ENCODE assay signal across 8 mouse cellular contexts in the genomic region with DNA sequence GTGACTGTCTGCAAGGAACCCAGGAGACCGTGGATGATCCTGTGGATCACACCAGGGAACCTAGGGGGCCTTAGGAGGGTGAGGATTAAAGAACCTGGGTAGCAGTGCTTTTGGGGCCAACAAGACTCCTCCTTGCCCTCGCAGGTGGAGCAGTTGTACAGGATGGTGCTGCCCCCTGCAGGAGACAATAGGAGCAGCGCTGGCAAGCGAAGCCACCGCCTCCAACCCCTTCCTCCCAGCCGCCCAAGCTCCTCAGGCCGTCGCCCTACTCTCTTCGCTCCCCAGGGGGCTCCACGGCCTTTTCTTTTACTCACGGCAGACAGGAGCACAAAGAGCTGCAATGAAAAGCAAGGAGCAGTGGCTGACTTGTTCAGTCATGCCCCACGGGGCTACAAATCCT. TPM values are rescaled to one million over a fixed set of nuclear protein-coding genes. Genes with fewer than 3 reads are reported as not detected.
DNase-seq lines count a peak whose midpoint lies in the region; ATAC-seq and TF ChIP-seq lines count a peak whose summit lies in the region.

No protein-coding gene starts in this region.

- H3K4me3 ChIP-seq in gastrocnemius, adult 2 months: peak overlapping the region; percentile 53
- 0 out of 2 replicates have a peak overlapping the region, but pooled peaks have one; percentile 7 for H3K4me3 ChIP-seq in hindbrain, postnatal 0 days (ENCODE audit: low read length)

- H3K9me3 ChIP-seq in hindbrain, postnatal 0 days (ENCODE audit: low read length): no peaks in the 10 kb centered on the region

- H3K9ac ChIP-seq in hindbrain, postnatal 0 days (replicated peaks; ENCODE audit: low read length): no peak overlapping the region

- peak; percentile 94 for DNase-seq in WW6 (ENCODE audit: low read depth, low spot score)
- peak; percentile 71 to 87 for DNase-seq in cerebellum, postnatal 4 days (ENCODE audit: low spot score in 2 of 2)
- peak; percentile 89 for DNase-seq in gastrocnemius, adult 2 months
- peak; percentile 86 for DNase-seq in hindbrain, postnatal 0 days (ENCODE audit: low spot score)
- DNase-seq in left cerebral cortex, postnatal 14 days (ENCODE audit: low spot score in 2 of 2): peak; percentile 75 to 84
- DNase-seq in mesoderm, embryonic 11.5 days (ENCODE audit: low read depth, low spot score): peak; percentile 86
- DNase-seq in right cerebral cortex, postnatal 25 days: peak; percentile 62
- peak; percentile 85 to 92 for DNase-seq in urinary bladder, postnatal 4 days (ENCODE audit: low spot score in 2 of 2)

- no peaks in the 10 kb centered on the region for H3K27me3 ChIP-seq in hindbrain, postnatal 0 days (ENCODE audit: insufficient read depth, low read length)

- WGBS in hindbrain, postnatal 0 days: 3% methylated on average over 12 of the region's 12 CpGs

- H3K36me3 ChIP-seq in hindbrain, postnatal 0 days (ENCODE audit: insufficient read depth, low read length): no peaks in the 10 kb centered on the region

- peak; percentile 95 for TF ChIP-seq CTCF in gastrocnemius, adult 2 months (IDR thresholded peaks at IDR 0.05)
- TF ChIP-seq CTCF in hindbrain, postnatal 0 days (IDR thresholded peaks at IDR 0.05; ENCODE audit: low read depth): peak; percentile 88

- H3K4me2 ChIP-seq in hindbrain, postnatal 0 days (ENCODE audit: low read depth, low read length): peak overlapping the region; percentile 42

- peaks cover 5% of the 10 kb centered on the region; the same call in 1 of the 2 replicates for H3K4me1 ChIP-seq in hindbrain, postnatal 0 days (ENCODE audit: insufficient read depth, low read length)

- peak overlapping the region; percentile 76 for H3K27ac ChIP-seq in gastrocnemius, adult 2 months
- no peak overlapping the region for H3K27ac ChIP-seq in hindbrain, postnatal 0 days

- peak; percentile 58; the same call in 1 of the 2 replicates for ATAC-seq in hindbrain, postnatal 0 days

- intact Hi-C loops in gastrocnemius, adult 2 months (cut with DNase I): loop anchor here (2.0 to 5.0 kb wide), 4 partner anchors 72 to 195 kb away; partner anchors contain the start of genes Polr2a, Senp3 and Tmem102
- intact Hi-C loops in left cerebral cortex, postnatal 14 days (cut with DNase I): loop anchor here (5.0 to 10.0 kb wide), 2 partner anchors 75 to 192 kb away; partner anchors contain the start of genes Fgf11, Senp3 and Tnfsf13

RNA-seq across cellular contexts. Expression of gene Tmem95, which starts 1.0 kb away (rescaled TPM):
- not detected for total RNA-seq in gastrocnemius, adult 2 months (2021)
- total RNA-seq in hindbrain, postnatal 0 days (2014; rRNA removed): not detected in 2 replicates
- not detected in 2 replicates for polyA plus RNA-seq in hindbrain, postnatal 0 days (2015; fragmentation: Nextera tagmentation; extraction: Ambion mirVana)
- total RNA-seq in left cerebral cortex, postnatal 14 days (2021): not detected

RNA-seq across cellular contexts. Expression of gene Kctd11, which starts 4.3 kb away (rescaled TPM):
- 1 to 10 TPM; 1.3 to 1.7 TPM for total RNA-seq in gastrocnemius, adult 2 months (2021)
- total RNA-seq in hindbrain, postnatal 0 days (2014; rRNA removed): 1.7 and 2.0 TPM in 2 replicates
- polyA plus RNA-seq in hindbrain, postnatal 0 days (2015; fragmentation: Nextera tagmentation; extraction: Ambion mirVana): 1.3 and 1.7 TPM in 2 replicates
- total RNA-seq in left cerebral cortex, postnatal 14 days (2021): 1 to 10 TPM in 1 of 2 experiments, under 1 TPM in 1; 0.86 to 1.4 TPM

RNA-seq across cellular contexts. Expression of gene Tnk1, which starts 18.3 kb away (rescaled TPM):
- total RNA-seq in gastrocnemius, adult 2 months (2021): under 1 TPM in 1 of 2 experiments, not detected in 1; 0.11 TPM
- total RNA-seq in hindbrain, postnatal 0 days (2014; rRNA removed): not detected in 2 replicates
- 0.15 TPM in 1 of 2 replicates, not detected in the other for polyA plus RNA-seq in hindbrain, postnatal 0 days (2015; fragmentation: Nextera tagmentation; extraction: Ambion mirVana)
- not detected for total RNA-seq in left cerebral cortex, postnatal 14 days (2021)

RNA-seq across cellular contexts. Expression of gene Acap1, which starts 18.5 kb away (rescaled TPM):
- under 1 TPM in 1 of 2 experiments, not detected in 1; 0.08 TPM for total RNA-seq in gastrocnemius, adult 2 months (2021)
- total RNA-seq in hindbrain, postnatal 0 days (2014; rRNA removed): 1.5 TPM in 1 of 2 replicates, not detected in the other
- 0.20 and 0.21 TPM in 2 replicates for polyA plus RNA-seq in hindbrain, postnatal 0 days (2015; fragmentation: Nextera tagmentation; extraction: Ambion mirVana)
- not detected for total RNA-seq in left cerebral cortex, postnatal 14 days (2021)

RNA-seq across cellular contexts. Expression of gene 2810408A11Rik, which starts 23.9 kb away (rescaled TPM):
- total RNA-seq in gastrocnemius, adult 2 months (2021): under 1 TPM in 1 of 2 experiments, not detected in 1; 0.33 TPM
- total RNA-seq in hindbrain, postnatal 0 days (2014; rRNA removed): 2.9 and 9.7 TPM in 2 replicates
- 6.5 and 8.1 TPM in 2 replicates for polyA plus RNA-seq in hindbrain, postnatal 0 days (2015; fragmentation: Nextera tagmentation; extraction: Ambion mirVana)
- under 1 TPM in 1 of 2 experiments, not detected in 1; 0.38 TPM for total RNA-seq in left cerebral cortex, postnatal 14 days (2021)
